Mouse (Mus musculus) stomach, postnatal 0 days (tissue): ENCODE data around the gene Rfx8. TPM values are rescaled to one million over a fixed set of nuclear protein-coding genes. Genes with fewer than 3 reads are reported as not detected.
A peak's percentile ranks its signal among the peaks of the same experiment; 100 is the strongest.

Experiments
- ATAC-seq: fragments of 200-750 bp; cut with Nextera tagmentation; 2 replicates; pipeline ENCODE4 v1.8.0; 2017; ENCODE audit not compliant: low FRiP score, low TSS enrichment
- DNase-seq: peaks from one replicate; pipeline ENCODE4 v3.0.0-alpha.2; 2016; ENCODE audit warnings: low spot score
- H3K27ac ChIP-seq: fragments of 300-500 bp; sonication (generic); replicated peaks from 2 replicates; pipeline ENCODE4 v1.5.1; 2014; ENCODE audit warnings: mild to moderate bottlenecking, control low read depth
- H3K27me3 ChIP-seq: fragments of 300-500 bp; sonication (generic); 2 replicates; pipeline ENCODE4 v1.6.1; 2014; ENCODE audit warnings: low read length; ENCODE audit not compliant: control insufficient read depth, insufficient read depth
- H3K36me3 ChIP-seq: fragments of 300-500 bp; sonication (generic); 2 replicates; pipeline ENCODE4 v1.6.1; 2014; ENCODE audit warnings: low read length, mixed read lengths; ENCODE audit not compliant: control insufficient read depth, insufficient read depth
- H3K4me1 ChIP-seq: fragments of 300-500 bp; sonication (generic); replicated peaks from 2 replicates; pipeline ENCODE4 v1.6.1; 2014; ENCODE audit warnings: antibody characterized with exemption; ENCODE audit not compliant: control insufficient read depth, insufficient read depth
- H3K4me2 ChIP-seq: fragments of 300-500 bp; sonication (generic); replicated peaks from 2 replicates; pipeline ENCODE4 v1.6.1; 2014; ENCODE audit warnings: low read depth, mild to moderate bottlenecking, control low read depth, moderate library complexity
- H3K4me3 ChIP-seq: fragments of 300-500 bp; sonication (generic); 2 replicates; pipeline ENCODE4 v1.5.1; 2014; ENCODE audit warnings: low read depth, low read length, control low read depth
- H3K9ac ChIP-seq: fragments of 300-500 bp; sonication (generic); 2 replicates; pipeline ENCODE4 v1.6.1; 2014; ENCODE audit warnings: mild to moderate bottlenecking, low read length, control low read depth, mixed read lengths
- H3K9me3 ChIP-seq: fragments of 300-500 bp; sonication (generic); 2 replicates; pipeline ENCODE4 v1.6.1; 2016; ENCODE audit warnings: low read length; ENCODE audit not compliant: control insufficient read depth
- CTCF ChIP-seq: IDR thresholded peaks from 2 replicates; pipeline ENCODE4 v1.5.1; 2016; ENCODE audit warnings: antibody characterized with exemption, low read depth, mild to moderate bottlenecking, moderate library complexity
- EP300 ChIP-seq: optimal IDR thresholded peaks from 2 replicates; pipeline ENCODE3; 2016; ENCODE audit warnings: antibody characterized with exemption
- WGBS: fragments of 180-500 bp; shearing (Covaris S2); extraction: QIAGEN DNeasy Blood & Tissue Kit; methylation state at CpG from one replicate; pipeline ENCODE4 v1.1.7; 2014; 5-methylcytosine and 5-hydroxymethylcytosine counted together
- polyA plus RNA-seq: library from polyadenylated mRNA; unstranded; fragments of >200 nt; fragmentation: Nextera tagmentation; extraction: Ambion mirVana; gene quantifications from 2 replicates; pipeline ENCODE4 v1.2.1, GENCODE M21; 2015

The Rfx8 gene
- polyA plus RNA-seq, 1 experiment from 2014 or later, result 0.06 TPM

- peak; percentile 74 for DNase-seq
- no peak overlapping the region for H3K9ac ChIP-seq
- H3K27me3 ChIP-seq, result no peaks in the 10 kb centered on the region
- 7% methylated on average over 1 of the region's 1 CpGs for WGBS
- H3K4me3 ChIP-seq, result no peak overlapping the region
- TF ChIP-seq EP300, result no peak
- TF ChIP-seq CTCF, result peak; percentile 89
- no peaks in the 10 kb centered on the region for H3K4me1 ChIP-seq
- no peaks in the 10 kb centered on the region for H3K36me3 ChIP-seq
- H3K9me3 ChIP-seq, result no peaks in the 10 kb centered on the region
- H3K4me2 ChIP-seq, result no peak overlapping the region
- peak; percentile 72; the same call in 1 of the 2 replicates for ATAC-seq
- H3K27ac ChIP-seq, result no peak overlapping the region
These were observed 35.0 kb downstream of the Rfx8 start for GRCm38 (mm10) chr1:39685841-39686240.

GRCm38 (mm10) chr1:39681638-39682037 lies 39.2 kb downstream of the Rfx8 start:
- no peak overlapping the region for H3K4me3 ChIP-seq
- H3K4me1 ChIP-seq, result no peaks in the 10 kb centered on the region
- ATAC-seq (no peak), DNase-seq (no peak)
- H3K4me2 ChIP-seq, result no peak overlapping the region
- TF ChIP-seq CTCF (no peak), EP300 (no peak)
- no peaks in the 10 kb centered on the region for H3K36me3 ChIP-seq
- H3K9ac ChIP-seq, result no peak overlapping the region
- H3K27ac ChIP-seq, result no peak overlapping the region
- 86% methylated on average over 5 of the region's 5 CpGs for WGBS
- no peaks in the 10 kb centered on the region for H3K9me3 ChIP-seq
- H3K27me3 ChIP-seq, result no peaks in the 10 kb centered on the region

- H3K4me1 ChIP-seq, result no peaks in the 10 kb centered on the region
- 64% methylated on average over 6 of the region's 6 CpGs for whole genome bisulfite sequencing
- no peak for ATAC-seq
- H3K27me3 ChIP-seq, result no peaks in the 10 kb centered on the region
- no peak overlapping the region for H3K27ac ChIP-seq
- TF ChIP-seq EP300 (no peak), CTCF (peak; percentile 67)
- H3K36me3 ChIP-seq, result no peaks in the 10 kb centered on the region
- no peaks in the 10 kb centered on the region for H3K9me3 ChIP-seq
- no peak overlapping the region for H3K4me3 ChIP-seq
- H3K9ac ChIP-seq, result no peak overlapping the region
- no peak for DNase-seq
- H3K4me2 ChIP-seq, result no peak overlapping the region
These were observed 40.3 kb downstream of the Rfx8 start for GRCm38 (mm10) chr1:39680546-39680945.

DNA sequence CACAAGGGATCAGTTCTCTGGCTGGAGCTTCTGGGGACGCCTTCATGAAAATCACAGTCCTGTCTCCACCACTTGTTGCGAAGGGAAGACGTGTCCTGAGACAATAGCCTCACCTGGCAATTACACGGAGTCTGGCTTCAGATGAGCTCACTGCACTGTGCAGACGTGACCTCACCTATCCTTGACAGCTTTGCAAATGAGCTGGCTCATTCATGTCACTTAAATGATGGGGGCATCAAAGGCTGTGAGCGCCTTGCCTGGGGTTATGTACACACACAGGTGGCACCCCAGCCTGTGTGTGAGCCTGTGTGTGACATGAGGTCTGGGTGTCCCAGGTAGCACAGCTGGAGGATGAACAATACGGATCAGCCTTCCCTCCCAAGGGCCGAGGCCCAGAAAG lies 41.9 kb downstream of the Rfx8 start:
- H3K4me2 ChIP-seq, result no peak overlapping the region
- H3K4me1 ChIP-seq, result no peaks in the 10 kb centered on the region
- H3K9ac ChIP-seq, result no peak overlapping the region
- TF ChIP-seq CTCF (no peak), EP300 (no peak)
- H3K9me3 ChIP-seq, result no peaks in the 10 kb centered on the region
- H3K27me3 ChIP-seq, result no peaks in the 10 kb centered on the region
- no peak overlapping the region for H3K27ac ChIP-seq
- H3K4me3 ChIP-seq, result no peak overlapping the region
- ATAC-seq (no peak), DNase-seq (no peak)
- WGBS, result 52% methylated on average over 8 of the region's 8 CpGs
- H3K36me3 ChIP-seq, result no peaks in the 10 kb centered on the region

DNA sequence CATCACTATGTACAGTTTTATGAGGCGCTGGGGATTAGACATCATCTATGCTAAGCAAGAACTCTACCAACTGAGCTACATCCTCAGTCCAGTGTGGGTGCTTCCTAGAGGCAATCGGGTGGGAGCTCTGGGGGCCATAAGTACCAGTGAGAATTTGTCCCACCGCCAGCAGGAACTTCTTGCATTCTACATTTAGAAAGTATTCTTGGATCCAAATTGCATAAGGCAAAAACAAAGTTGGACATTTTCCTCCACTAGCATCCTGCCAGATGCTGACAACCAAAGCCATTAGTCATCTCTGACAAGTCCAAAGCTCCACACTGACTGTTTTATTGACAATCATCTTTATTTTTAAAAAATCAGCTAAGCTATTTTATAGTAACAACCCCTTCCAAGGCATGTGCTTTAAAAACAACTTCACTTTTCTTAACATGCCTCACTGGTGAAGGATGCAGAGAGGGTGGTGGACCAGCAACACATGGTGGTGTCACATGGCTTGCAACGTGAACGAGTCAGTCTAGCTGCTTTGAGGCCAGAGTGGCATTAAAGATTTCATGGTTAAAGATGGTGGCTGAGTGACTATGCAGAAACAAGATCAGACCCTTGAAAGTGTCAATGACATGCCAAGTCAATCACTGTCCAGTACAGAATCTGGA lies 44.4 kb downstream of the Rfx8 start:
- H3K4me3 ChIP-seq, result no peak overlapping the region
- no peak overlapping the region for H3K27ac ChIP-seq
- no peaks in the 10 kb centered on the region for H3K9me3 ChIP-seq
- ATAC-seq, result no peak
- no peaks in the 10 kb centered on the region for H3K36me3 ChIP-seq
- H3K4me1 ChIP-seq, result no peaks in the 10 kb centered on the region
- WGBS, result 79% methylated on average over 5 of the region's 5 CpGs
- DNase-seq, result no peak
- no peak for TF ChIP-seq CTCF
- TF ChIP-seq EP300, result no peak
- no peak overlapping the region for H3K4me2 ChIP-seq
- no peak overlapping the region for H3K9ac ChIP-seq
- H3K27me3 ChIP-seq, result no peaks in the 10 kb centered on the region

- no peaks in the 10 kb centered on the region for H3K27me3 ChIP-seq
- H3K9ac ChIP-seq, result no peak overlapping the region
- no peaks in the 10 kb centered on the region for H3K36me3 ChIP-seq
- H3K27ac ChIP-seq, result no peak overlapping the region
- DNase-seq, result no peak
- WGBS, result 83% methylated on average over 9 of the region's 9 CpGs
- ATAC-seq, result no peak
- H3K4me1 ChIP-seq, result no peaks in the 10 kb centered on the region
- H3K4me3 ChIP-seq, result no peak overlapping the region
- no peak overlapping the region for H3K4me2 ChIP-seq
- H3K9me3 ChIP-seq, result no peaks in the 10 kb centered on the region
- TF ChIP-seq EP300, result no peak
- TF ChIP-seq CTCF, result no peak
These were observed 48.3 kb downstream of the Rfx8 start for GRCm38 (mm10) chr1:39672362-39673105.
